Comparison of ENCODE assay signal across 11 mouse cellular contexts in the genomic region with DNA sequence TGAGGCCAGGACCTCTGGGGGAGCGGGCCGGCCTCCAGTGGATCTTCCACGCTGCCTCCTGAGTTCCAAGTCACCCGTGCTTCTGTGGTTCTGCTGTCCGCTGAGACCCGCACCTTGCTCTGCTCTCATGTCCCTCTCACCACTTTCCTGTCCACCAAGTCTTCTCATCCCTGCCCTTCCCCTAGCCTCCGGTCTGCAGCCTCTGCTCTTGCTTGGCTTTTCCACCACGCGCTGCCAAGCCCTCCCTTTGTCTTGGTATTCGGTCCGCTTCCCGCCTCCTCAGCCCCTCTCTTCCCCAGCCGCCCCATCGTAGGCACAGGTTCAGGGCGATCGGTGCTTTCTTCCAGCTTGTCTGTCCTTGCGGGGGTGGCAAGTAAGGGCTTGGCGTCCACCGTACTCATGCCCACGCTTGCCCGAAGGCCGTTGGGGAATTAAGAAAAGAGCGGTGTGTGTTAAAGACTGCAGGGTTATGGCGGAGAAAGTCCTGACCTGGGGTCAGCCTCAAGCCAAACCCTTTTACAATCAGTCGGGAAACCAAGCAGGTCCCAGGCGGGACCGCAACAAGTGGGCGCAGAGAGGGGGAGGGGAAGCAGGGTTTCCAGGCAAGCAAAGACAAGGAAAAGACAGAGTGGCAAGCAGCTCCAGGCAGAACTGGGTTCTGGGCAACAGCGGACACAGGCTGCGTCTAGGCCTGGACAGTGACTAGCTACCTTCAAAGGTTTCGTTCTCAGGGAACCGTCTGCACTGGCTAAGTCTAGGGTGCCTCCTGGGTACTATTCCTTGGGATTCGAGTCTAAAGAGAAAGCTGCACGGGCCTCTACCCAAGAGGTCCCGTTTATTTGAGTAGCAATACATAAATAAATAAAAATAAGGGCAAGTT. TPM values are rescaled to one million over a fixed set of nuclear protein-coding genes. Genes with fewer than 3 reads are reported as not detected.
DNase-seq lines count a peak whose midpoint lies in the region; ATAC-seq lines count a peak whose summit lies in the region.
"Had no signal": no experiment of that assay in that cellular context is flagged by ENCODE, and none has a peak within 500 bp of the region (broad histone marks: within the 10 kb centered on the region; RNA-seq: fewer than 3 reads in every experiment).

No protein-coding gene starts in this region.

- H3K27ac ChIP-seq in embryonic facial prominence, embryonic 12.5 days, result 0 out of 2 replicates have a peak overlapping the region, but pooled peaks have one; percentile 12
- H3K27ac ChIP-seq in hindbrain, embryonic 16.5 days (ENCODE audit: low read depth, low read length), result peak overlapping the region; percentile 78
- no peak overlapping the region for H3K27ac ChIP-seq in neural tube, embryonic 12.5 days
- H3K27ac ChIP-seq: macrophage had no signal

- H3K9ac ChIP-seq in embryonic facial prominence, embryonic 12.5 days, result no peak overlapping the region
- H3K9ac ChIP-seq in hindbrain, embryonic 16.5 days (ENCODE audit: low read depth, low read length), result peak overlapping the region; percentile 39; the same call in 1 of the 2 replicates
- peak overlapping the region; percentile 47 for H3K9ac ChIP-seq in neural tube, embryonic 12.5 days

- H3K9me3 ChIP-seq in embryonic facial prominence, embryonic 12.5 days, result no peaks in the 10 kb centered on the region
- H3K9me3 ChIP-seq in hindbrain, embryonic 16.5 days (ENCODE audit: control insufficient read depth, low read length), result no peaks in the 10 kb centered on the region
- no peaks in the 10 kb centered on the region for H3K9me3 ChIP-seq in neural tube, embryonic 12.5 days

- WGBS in embryonic facial prominence, embryonic 12.5 days, result under 1% methylated on average over 35 of the region's 35 CpGs
- WGBS in hindbrain, embryonic 16.5 days, result 3% methylated on average over 35 of the region's 35 CpGs
- 1% methylated on average over 35 of the region's 35 CpGs for WGBS in neural tube, embryonic 12.5 days

- H3K4me1 ChIP-seq in embryonic facial prominence, embryonic 12.5 days, result no peaks in the 10 kb centered on the region
- peaks cover 7% of the 10 kb centered on the region for H3K4me1 ChIP-seq in hindbrain, embryonic 16.5 days (ENCODE audit: control insufficient read depth, insufficient read depth, low read depth, low read length)
- H3K4me1 ChIP-seq in neural tube, embryonic 12.5 days, result peaks cover 43% of the 10 kb centered on the region

- intact Hi-C loops in left cerebral cortex, postnatal 4 days (cut with DNase I), result no loop called here
- intact Hi-C loops in left cerebral cortex, postnatal 25 days (cut with DNase I), result loop anchor here (2.0 to 5.0 kb wide), 2 partner anchors 29 to 76 kb away; no protein-coding TSS in a partner anchor
- intact Hi-C loops in gastrocnemius, postnatal 36 days (cut with DNase I), result no loop called here

- peak; percentile 39 for DNase-seq in left cerebral cortex, postnatal 4 days
- DNase-seq in left cerebral cortex, postnatal 25 days (ENCODE audit: low spot score in 2 of 2), result no peak
- DNase-seq in frontal cortex, postnatal 14 days (ENCODE audit: low spot score in 2 of 2), result no peak
- no peak for DNase-seq in thymus, postnatal 36 days
- DNase-seq in gastrocnemius, postnatal 36 days, result no peak

- no peak for ATAC-seq in embryonic facial prominence, embryonic 12.5 days (ENCODE audit: insufficient number of reproducible peaks, insufficient read depth, low FRiP score, low TSS enrichment)
- ATAC-seq in hindbrain, embryonic 16.5 days, result peak; percentile 30; the same call in 1 of the 2 replicates
- peak; percentile 12; the same call in 1 of the 2 replicates for ATAC-seq in neural tube, embryonic 12.5 days (ENCODE audit: low FRiP score, low read depth)

- peak overlapping the region; percentile 0; the same call in 1 of the 2 replicates for H3K4me3 ChIP-seq in embryonic facial prominence, embryonic 12.5 days
- peak overlapping the region; percentile 24 for H3K4me3 ChIP-seq in hindbrain, embryonic 16.5 days (ENCODE audit: low read length)
- peak overlapping the region; percentile 31 for H3K4me3 ChIP-seq in neural tube, embryonic 12.5 days

- peaks cover 84% of the 10 kb centered on the region for H3K27me3 ChIP-seq in embryonic facial prominence, embryonic 12.5 days
- H3K27me3 ChIP-seq in hindbrain, embryonic 16.5 days (replicated peaks; ENCODE audit: control insufficient read depth, insufficient read depth, low read length), result peaks cover 41% of the 10 kb centered on the region
- peaks cover 74% of the 10 kb centered on the region for H3K27me3 ChIP-seq in neural tube, embryonic 12.5 days (replicated peaks)

- H3K4me2 ChIP-seq in embryonic facial prominence, embryonic 12.5 days (replicated peaks), result peak overlapping the region; percentile 32
- peak overlapping the region; percentile 43 for H3K4me2 ChIP-seq in hindbrain, embryonic 16.5 days (ENCODE audit: low read length)
- peak overlapping the region; percentile 65 for H3K4me2 ChIP-seq in neural tube, embryonic 12.5 days (replicated peaks)

- H3K36me3 ChIP-seq in embryonic facial prominence, embryonic 12.5 days, result no peaks in the 10 kb centered on the region
- H3K36me3 ChIP-seq in hindbrain, embryonic 16.5 days (ENCODE audit: control insufficient read depth, insufficient read depth, low read length), result no peaks in the 10 kb centered on the region
- no peaks in the 10 kb centered on the region for H3K36me3 ChIP-seq in neural tube, embryonic 12.5 days
- H3K36me3 ChIP-seq: G1E had no signal

RNA-seq across cellular contexts. Expression of a gene that starts 6.5 kb away (rescaled TPM):
- total RNA-seq in left cerebral cortex, postnatal 4 days (2021), result 10 to 100 TPM; 15.0 to 20.7 TPM
- total RNA-seq in left cerebral cortex, postnatal 25 days (2021), result 10 to 100 TPM in 1 of 2 experiments, 1 to 10 TPM in 1; 7.3 to 11.6 TPM
- 0.50 and 0.51 TPM in 2 replicates for polyA plus RNA-seq in embryonic facial prominence, embryonic 12.5 days (2016; fragmentation: Nextera tagmentation; extraction: Ambion mirVana)
- 1.2 and 1.4 TPM in 2 replicates for polyA plus RNA-seq in hindbrain, embryonic 16.5 days (2015; fragmentation: Nextera tagmentation; extraction: Ambion mirVana)
- 1.9 and 2.0 TPM in 2 replicates for polyA plus RNA-seq in neural tube, embryonic 12.5 days (2016; fragmentation: Nextera tagmentation; extraction: Ambion mirVana)
- total RNA-seq in gastrocnemius, postnatal 36 days (2021), result not detected
- total RNA-seq: hematopoietic stem cell, adult 5-6 weeks had no signal
- polyA plus RNA-seq: G1E, macrophage had no signal

Comparison
In these comparisons a context has a peak if more than half of its experiments do, and no peak if none do; other contexts are left out.
1. RNA of a gene that starts 6.5 kb away (total RNA-seq): 15.0 to 20.7 TPM in left cerebral cortex, postnatal 4 days and 7.3 to 11.6 TPM in left cerebral cortex, postnatal 25 days; not detected in gastrocnemius, postnatal 36 days; every median in the first group is over 4 times any median in the second.
2. Peak in every context shown above with its lines, with median percentiles within 50 percentile points of each other: H3K4me2 ChIP-seq and H3K4me3 ChIP-seq.